Mouse (Mus musculus): ENCODE measurements at regions not wholly inside any gene's neighbourhood (a gene's known extent, or its start where the extent isn't known, plus 50 kb on each side); places are given as distances from the start of the nearest gene placed in this dataset.
A peak's percentile ranks its signal among the peaks of the same experiment; 100 is the strongest.

- WGBS = 61% methylated on average over 5 of the region's 5 CpGs
- Histone ChIP-seq H3K27me3 (no peaks in the 10 kb centered on the region), H3K27ac (no peak overlapping the region), H3K9ac (no peak overlapping the region), H3K36me3 (no peaks in the 10 kb centered on the region), H3K4me1 (no peaks in the 10 kb centered on the region), H3K4me2 (no peak overlapping the region), H3K9me3 (replicated peaks) (no peaks in the 10 kb centered on the region), H3K4me3 (replicated peaks) (no peak overlapping the region)
- 0 out of 2 replicates have a peak, but pooled peaks have one; percentile 49 for ATAC-seq (replicated peaks; ENCODE audit: low FRiP score)
These were observed 139.6 kb downstream of the Otor start for GRCm38 (mm10) chr2:143217760-143218358.

GRCm38 (mm10) chr2:143222326-143222725 is 144.1 kb downstream of the Otor start:
- no peak overlapping the region for H3K4me2 ChIP-seq
- WGBS = 51% methylated on average over 1 of the region's 1 CpGs
- H3K27me3 ChIP-seq = no peaks in the 10 kb centered on the region
- no peak overlapping the region for H3K4me3 ChIP-seq (replicated peaks)
- no peaks in the 10 kb centered on the region for H3K36me3 ChIP-seq
- H3K9me3 ChIP-seq (replicated peaks) = no peaks in the 10 kb centered on the region
- no peaks in the 10 kb centered on the region for H3K4me1 ChIP-seq
- H3K27ac ChIP-seq = no peak overlapping the region
- H3K9ac ChIP-seq = no peak overlapping the region
- no peak for ATAC-seq (replicated peaks; ENCODE audit: low FRiP score)

- Histone ChIP-seq H3K9ac (no peak overlapping the region), H3K36me3 (no peaks in the 10 kb centered on the region)
These were observed 146.3 kb downstream of the Otor start for GRCm38 (mm10) chr2:143224410-143225130.

GRCm38 (mm10) chr2:143233795-143234194 is 155.5 kb downstream of the Otor start:
- no peak for ATAC-seq (replicated peaks; ENCODE audit: low FRiP score)

More at GRCm38 (mm10) chr2:143224410-143225130, 146.3 kb downstream of the Otor start:
- no peak overlapping the region for H3K4me3 ChIP-seq (replicated peaks)
- H3K27ac ChIP-seq = no peak overlapping the region
- WGBS = 65% methylated on average over 4 of the region's 4 CpGs
- no peaks in the 10 kb centered on the region for H3K4me1 ChIP-seq
- no peaks in the 10 kb centered on the region for H3K27me3 ChIP-seq
- no peaks in the 10 kb centered on the region for H3K9me3 ChIP-seq (replicated peaks)
- no peak for ATAC-seq (replicated peaks; ENCODE audit: low FRiP score)
- no peak overlapping the region for H3K4me2 ChIP-seq

GRCm38 (mm10) chr2:143240274-143240673 is 162.0 kb downstream of the Otor start:
- Histone ChIP-seq H3K4me1 (no peaks in the 10 kb centered on the region), H3K9ac (no peak overlapping the region), H3K4me3 (replicated peaks) (no peak overlapping the region), H3K27me3 (no peaks in the 10 kb centered on the region), H3K27ac (no peak overlapping the region), H3K9me3 (replicated peaks) (no peaks in the 10 kb centered on the region), H3K36me3 (no peaks in the 10 kb centered on the region), H3K4me2 (no peak overlapping the region)
- ATAC-seq (replicated peaks; ENCODE audit: low FRiP score) = no peak
- WGBS = 88% methylated on average over 4 of the region's 4 CpGs

More at GRCm38 (mm10) chr2:143233795-143234194, 155.5 kb downstream of the Otor start:
- Histone ChIP-seq H3K27me3 (no peaks in the 10 kb centered on the region), H3K9ac (no peak overlapping the region), H3K9me3 (replicated peaks) (no peaks in the 10 kb centered on the region), H3K27ac (no peak overlapping the region), H3K4me2 (no peak overlapping the region), H3K4me1 (no peaks in the 10 kb centered on the region), H3K36me3 (no peaks in the 10 kb centered on the region), H3K4me3 (replicated peaks) (no peak overlapping the region)
- 75% methylated on average over 7 of the region's 7 CpGs for WGBS

GRCm38 (mm10) chr2:143243741-143244140 is 165.5 kb downstream of the Otor start:
- Histone ChIP-seq H3K9me3 (replicated peaks) (no peaks in the 10 kb centered on the region), H3K4me1 (no peaks in the 10 kb centered on the region), H3K36me3 (no peaks in the 10 kb centered on the region), H3K27me3 (no peaks in the 10 kb centered on the region), H3K9ac (no peak overlapping the region), H3K4me3 (replicated peaks) (no peak overlapping the region), H3K4me2 (no peak overlapping the region), H3K27ac (no peak overlapping the region)
- 85% methylated on average over 3 of the region's 3 CpGs for WGBS
- no peak for ATAC-seq (replicated peaks; ENCODE audit: low FRiP score)

- Histone ChIP-seq H3K36me3 (no peaks in the 10 kb centered on the region), H3K4me2 (no peak overlapping the region), H3K9me3 (replicated peaks) (no peaks in the 10 kb centered on the region), H3K27ac (no peak overlapping the region), H3K9ac (no peak overlapping the region), H3K27me3 (no peaks in the 10 kb centered on the region), H3K4me1 (no peaks in the 10 kb centered on the region), H3K4me3 (replicated peaks) (no peak overlapping the region)
- ATAC-seq (replicated peaks; ENCODE audit: low FRiP score) = no peak
- WGBS = 85% methylated on average over 4 of the region's 4 CpGs
These were observed 167.9 kb downstream of the Otor start for GRCm38 (mm10) chr2:143246131-143246665.

GRCm38 (mm10) chr2:143269026-143269425 is 190.8 kb downstream of the Otor start:
- Histone ChIP-seq H3K27ac (no peak overlapping the region), H3K36me3 (no peaks in the 10 kb centered on the region), H3K9me3 (replicated peaks) (no peaks in the 10 kb centered on the region), H3K4me2 (0 out of 2 replicates have a peak overlapping the region, but pooled peaks have one; percentile 23), H3K9ac (no peak overlapping the region), H3K27me3 (no peaks in the 10 kb centered on the region), H3K4me1 (0 out of 2 replicates have a peak, but pooled peaks cover 4% of the 10 kb centered on the region), H3K4me3 (replicated peaks) (no peak overlapping the region)
- WGBS = 21% methylated on average over 7 of the region's 7 CpGs
- 0 out of 2 replicates have a peak, but pooled peaks have one; percentile 71 for ATAC-seq (replicated peaks; ENCODE audit: low FRiP score)

GRCm38 (mm10) chr2:143270826-143271225 is 192.6 kb downstream of the Otor start:
- Histone ChIP-seq H3K4me2 (no peak overlapping the region), H3K4me1 (0 out of 2 replicates have a peak, but pooled peaks cover 4% of the 10 kb centered on the region), H3K4me3 (replicated peaks) (no peak overlapping the region), H3K9ac (no peak overlapping the region), H3K27me3 (no peaks in the 10 kb centered on the region), H3K36me3 (no peaks in the 10 kb centered on the region), H3K27ac (no peak overlapping the region), H3K9me3 (replicated peaks) (no peaks in the 10 kb centered on the region)
- whole genome bisulfite sequencing = 80% methylated on average over 5 of the region's 5 CpGs
- no peak for ATAC-seq (replicated peaks; ENCODE audit: low FRiP score)

- WGBS = 80% methylated on average over 4 of the region's 4 CpGs
- Histone ChIP-seq H3K27me3 (no peaks in the 10 kb centered on the region), H3K27ac (no peak overlapping the region), H3K36me3 (no peaks in the 10 kb centered on the region), H3K9me3 (replicated peaks) (no peaks in the 10 kb centered on the region), H3K4me3 (replicated peaks) (no peak overlapping the region), H3K9ac (no peak overlapping the region), H3K4me1 (no peaks in the 10 kb centered on the region), H3K4me2 (no peak overlapping the region)
- no peak for ATAC-seq (replicated peaks; ENCODE audit: low FRiP score)
These were observed 227.7 kb downstream of the Otor start for GRCm38 (mm10) chr2:143305747-143306570.

GRCm38 (mm10) chr2:143306571-143306925 is 228.3 kb downstream of the Otor start:
- Histone ChIP-seq H3K4me1 (no peaks in the 10 kb centered on the region), H3K9me3 (replicated peaks) (no peaks in the 10 kb centered on the region), H3K9ac (no peak overlapping the region), H3K36me3 (no peaks in the 10 kb centered on the region), H3K27me3 (no peaks in the 10 kb centered on the region), H3K27ac (no peak overlapping the region), H3K4me2 (no peak overlapping the region), H3K4me3 (replicated peaks) (no peak overlapping the region)
- no peak for ATAC-seq (replicated peaks; ENCODE audit: low FRiP score)
- WGBS = 74% methylated on average over 2 of the region's 2 CpGs

GRCm38 (mm10) chr2:143325486-143325885 is 220.5 kb upstream of the Pcsk2 start:
- Histone ChIP-seq H3K9me3 (replicated peaks) (no peaks in the 10 kb centered on the region), H3K4me3 (replicated peaks) (no peak overlapping the region), H3K4me1 (no peaks in the 10 kb centered on the region), H3K9ac (no peak overlapping the region), H3K27ac (no peak overlapping the region), H3K36me3 (no peaks in the 10 kb centered on the region), H3K4me2 (no peak overlapping the region), H3K27me3 (no peaks in the 10 kb centered on the region)
- no peak for ATAC-seq (replicated peaks; ENCODE audit: low FRiP score)

All from kidney, embryonic 15.5 days (tissue).